Mouse (Mus musculus): Measurements from ENCODE around the gene Ndufb7.

Ndufb7 gene

GRCm38 (mm10) chr8:83575561-83576515, 9.4 kb downstream of the Ndufb7 start:
- no peak for DNase-seq (ENCODE audit: low read depth, low spot score)

GRCm38 (mm10) chr8:83576516-83576895, 10.0 kb downstream of the Ndufb7 start:
- DNase-seq (ENCODE audit: low read depth, low spot score): no peak

GRCm38 (mm10) chr8:83576921-83577320, 10.4 kb downstream of the Ndufb7 start:
- DNase-seq (ENCODE audit: low read depth, low spot score): no peak

GRCm38 (mm10) chr8:83577384-83577791, 10.9 kb downstream of the Ndufb7 start:
- no peak for DNase-seq (ENCODE audit: low read depth, low spot score)

- DNase-seq (ENCODE audit: low read depth, low spot score): no peak
Observed at GRCm38 (mm10) chr8:83578131-83579055, 11.9 kb downstream of the Ndufb7 start.

- no peak for DNase-seq (ENCODE audit: low read depth, low spot score)
Observed at GRCm38 (mm10) chr8:83579676-83580075, 13.2 kb downstream of the Ndufb7 start.

GRCm38 (mm10) chr8:83580826-83581225, 14.4 kb downstream of the Ndufb7 start:
- DNase-seq (ENCODE audit: low read depth, low spot score): no peak

- DNase-seq (ENCODE audit: low read depth, low spot score): no peak
Observed at GRCm38 (mm10) chr8:83582226-83582625, 15.8 kb downstream of the Ndufb7 start.

GRCm38 (mm10) chr8:83583236-83583635, 16.8 kb downstream of the Ndufb7 start:
- DNase-seq (ENCODE audit: low read depth, low spot score): no peak

- no peak for DNase-seq (ENCODE audit: low read depth, low spot score)
Observed at GRCm38 (mm10) chr8:83584771-83585170, 18.3 kb downstream of the Ndufb7 start.

- DNase-seq (ENCODE audit: low read depth, low spot score): no peak
Observed at GRCm38 (mm10) chr8:83585333-83585732, 18.9 kb downstream of the Ndufb7 start.

GRCm38 (mm10) chr8:83587644-83588043, 21.2 kb downstream of the Ndufb7 start:
- DNase-seq (ENCODE audit: low read depth, low spot score): no peak

- no peak for DNase-seq (ENCODE audit: low read depth, low spot score)
Observed at GRCm38 (mm10) chr8:83588886-83589285, 22.4 kb downstream of the Ndufb7 start.

GRCm38 (mm10) chr8:83590488-83591023, 24.1 kb downstream of the Ndufb7 start:
- DNase-seq (ENCODE audit: low read depth, low spot score): no peak

- no peak for DNase-seq (ENCODE audit: low read depth, low spot score)
Observed at GRCm38 (mm10) chr8:83592682-83593081, 26.2 kb downstream of the Ndufb7 start.

GRCm38 (mm10) chr8:83593325-83594166, 27.1 kb downstream of the Ndufb7 start:
- DNase-seq (ENCODE audit: low read depth, low spot score): peak; percentile 56

GRCm38 (mm10) chr8:83594167-83595049, 27.9 kb downstream of the Ndufb7 start:
- DNase-seq (ENCODE audit: low read depth, low spot score): peak; percentile 99

- DNase-seq (ENCODE audit: low read depth, low spot score): peak; percentile 25
Observed at GRCm38 (mm10) chr8:83595050-83595345, 28.5 kb downstream of the Ndufb7 start.

GRCm38 (mm10) chr8:83596369-83596768, 29.9 kb downstream of the Ndufb7 start:
- DNase-seq (ENCODE audit: low read depth, low spot score): peak; percentile 61

GRCm38 (mm10) chr8:83598146-83598545, 31.7 kb downstream of the Ndufb7 start:
- no peak for DNase-seq (ENCODE audit: low read depth, low spot score)

All from 3T3-L1 (cell line).